Mouse (Mus musculus) c-Kit-positive CD71-positive TER-119-positive erythroid progenitor cells, embryonic 14.5 days (primary cell): ENCODE measurements around the gene Sgsm2.
A peak's percentile ranks its signal among the peaks of the same experiment; 100 is the strongest.

ENCODE experiments used
- DNase-seq: peaks from one replicate; pipeline ENCODE4 v3.0.0-alpha.2; 2013; ENCODE audit warnings: low spot score

Sgsm2 gene

GRCm38 (mm10) chr11:74881979-74882378, 14.9 kb downstream of the Sgsm2 start:
- no peak for DNase-seq

DNA sequence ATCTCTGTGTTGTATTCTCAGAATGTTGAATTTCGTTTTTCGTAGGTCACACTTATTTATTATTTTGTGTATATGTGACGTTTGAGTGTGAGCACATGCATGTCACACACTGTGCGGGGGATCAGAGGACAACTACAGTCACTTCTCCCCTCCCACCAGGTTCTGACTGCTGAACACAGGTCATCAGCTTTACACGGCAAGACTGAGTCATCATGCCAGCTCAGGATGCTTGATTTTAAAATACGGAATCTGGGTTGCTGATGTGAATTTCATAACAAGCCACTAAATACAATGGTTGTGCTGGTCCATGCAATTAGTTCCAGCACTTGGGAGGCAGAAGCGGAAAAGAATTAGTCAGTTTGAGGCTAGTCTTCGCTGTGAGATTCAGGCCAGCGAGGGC, 15.9 kb downstream of the Sgsm2 start:
- no peak for DNase-seq

GRCm38 (mm10) chr11:74876801-74877200, 20.1 kb downstream of the Sgsm2 start:
- DNase-seq: no peak

GRCm38 (mm10) chr11:74874630-74875029, 22.2 kb downstream of the Sgsm2 start:
- no peak for DNase-seq

- DNase-seq: no peak
Observed at GRCm38 (mm10) chr11:74870991-74871622, 25.8 kb downstream of the Sgsm2 start.

DNA sequence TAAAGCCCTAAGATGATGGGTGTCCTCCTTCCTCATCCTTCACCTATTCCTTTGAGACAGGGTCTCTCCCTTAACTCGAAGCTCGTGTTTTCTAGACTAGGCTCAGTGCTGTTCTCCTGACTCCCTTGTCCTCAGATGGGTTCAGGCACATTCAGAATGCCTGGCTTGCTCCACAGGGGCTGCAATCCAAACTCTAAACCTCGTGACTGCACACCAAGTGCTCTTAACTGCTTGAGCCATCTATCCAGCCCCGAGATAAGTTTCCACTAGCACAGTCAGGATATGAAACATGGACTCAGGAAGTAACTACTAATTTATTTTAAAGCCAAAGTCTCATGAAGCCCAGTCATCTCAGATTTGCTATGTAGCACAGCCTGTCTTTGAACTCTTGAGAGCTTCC, 26.3 kb downstream of the Sgsm2 start:
- no peak for DNase-seq

DNA sequence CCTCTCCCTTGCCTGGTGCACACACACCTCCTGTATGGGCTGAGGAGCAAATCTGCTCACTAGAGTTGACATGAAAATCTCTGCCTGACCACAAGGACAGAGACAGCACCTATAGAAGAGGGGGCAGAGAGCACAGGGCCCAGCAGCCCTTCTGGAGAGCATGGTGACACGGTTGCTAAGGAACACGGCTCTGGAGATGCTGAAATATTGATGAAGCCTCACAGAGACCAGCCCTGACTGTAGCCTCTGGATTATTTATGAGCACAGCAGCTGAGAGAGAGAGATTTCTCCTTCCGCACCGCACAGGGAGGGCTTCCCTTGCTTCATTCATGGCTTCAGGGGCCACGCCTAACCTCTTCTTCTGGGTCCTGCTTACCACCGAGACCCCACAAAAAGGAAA, 27.3 kb downstream of the Sgsm2 start:
- DNase-seq: no peak

- DNase-seq: no peak
Observed at GRCm38 (mm10) chr11:74868046-74868760, 28.7 kb downstream of the Sgsm2 start.

GRCm38 (mm10) chr11:74867181-74867580, 29.7 kb downstream of the Sgsm2 start:
- DNase-seq: no peak

- no peak for DNase-seq
Observed at GRCm38 (mm10) chr11:74866640-74867039, 30.2 kb downstream of the Sgsm2 start.

DNA sequence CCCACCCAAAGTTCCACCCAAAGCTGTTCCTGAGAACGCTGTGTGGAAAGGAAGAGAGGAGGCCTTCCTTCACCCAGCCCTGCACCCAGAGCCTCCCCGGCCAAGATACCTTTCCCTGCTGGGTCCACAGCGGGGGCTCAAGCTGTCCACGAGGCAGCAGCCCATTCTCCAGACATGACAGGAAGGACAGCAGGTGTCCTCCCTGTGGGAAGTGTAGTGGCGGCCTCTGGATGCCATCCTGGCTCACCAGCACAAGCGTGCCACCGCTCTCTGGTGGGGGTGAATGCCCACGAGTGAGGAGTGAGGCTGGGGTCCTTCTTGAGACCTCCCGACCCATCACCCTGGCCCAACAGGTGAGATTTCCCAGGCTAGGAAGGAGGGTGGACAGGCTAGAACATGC, 31.6 kb downstream of the Sgsm2 start:
- no peak for DNase-seq

GRCm38 (mm10) chr11:74864421-74864820, 32.4 kb downstream of the Sgsm2 start:
- no peak for DNase-seq

GRCm38 (mm10) chr11:74863471-74863870, 33.4 kb downstream of the Sgsm2 start:
- no peak for DNase-seq

- DNase-seq: no peak
Observed at GRCm38 (mm10) chr11:74862129-74862528, 34.7 kb downstream of the Sgsm2 start.

DNA sequence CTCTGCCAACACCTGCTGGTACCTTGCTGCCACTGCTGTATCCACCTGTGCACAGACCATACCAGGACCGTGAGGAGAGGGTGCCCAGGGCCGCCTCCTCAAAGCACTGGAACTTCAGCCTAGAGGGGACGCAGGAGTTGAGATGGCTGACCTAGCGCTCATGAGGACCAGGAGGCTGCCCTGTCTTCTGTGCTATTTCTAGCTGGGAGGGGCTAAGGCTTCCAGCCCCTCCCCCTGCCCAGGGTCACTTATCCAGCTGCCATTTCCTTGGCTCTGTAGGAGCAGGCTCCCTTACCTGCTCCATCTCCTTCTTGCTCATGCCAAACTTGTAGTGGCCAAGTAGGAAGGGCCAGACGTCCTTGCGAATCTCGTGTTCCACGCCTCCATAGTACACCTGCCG, 39.1 kb downstream of the Sgsm2 start:
- no peak for DNase-seq

DNA sequence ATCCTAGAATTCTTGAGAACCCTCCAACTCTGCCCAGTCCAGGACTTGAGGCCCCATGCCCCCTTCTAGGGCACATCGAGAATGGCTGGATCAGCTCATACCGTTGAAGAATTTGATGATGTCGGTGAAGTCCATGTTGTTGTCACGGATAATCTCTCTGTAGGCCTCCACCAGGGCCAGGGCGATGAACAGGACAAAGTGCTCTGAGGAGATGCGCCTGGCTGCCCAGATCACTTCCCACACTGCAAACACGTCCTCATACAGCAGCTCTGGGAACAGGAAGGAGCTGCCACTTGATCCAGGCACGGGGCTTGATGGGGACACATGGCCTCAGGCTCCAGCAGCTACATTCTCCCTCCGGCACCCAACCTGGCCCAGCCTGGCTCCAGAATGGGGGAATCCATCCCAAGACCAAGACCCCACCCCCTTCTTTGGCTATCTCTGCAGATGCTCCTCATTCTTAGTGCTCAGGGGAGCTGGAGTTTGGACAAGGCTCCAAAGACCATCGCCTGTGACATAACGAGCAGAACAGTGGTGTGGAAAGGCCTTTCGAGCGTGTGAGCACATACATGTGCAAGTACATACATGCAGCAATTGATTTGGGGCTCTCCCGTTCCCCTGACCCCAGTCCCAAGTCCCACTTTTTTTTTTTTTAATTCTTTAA, 45.7 kb downstream of the Sgsm2 start:
- no peak for DNase-seq

DNA sequence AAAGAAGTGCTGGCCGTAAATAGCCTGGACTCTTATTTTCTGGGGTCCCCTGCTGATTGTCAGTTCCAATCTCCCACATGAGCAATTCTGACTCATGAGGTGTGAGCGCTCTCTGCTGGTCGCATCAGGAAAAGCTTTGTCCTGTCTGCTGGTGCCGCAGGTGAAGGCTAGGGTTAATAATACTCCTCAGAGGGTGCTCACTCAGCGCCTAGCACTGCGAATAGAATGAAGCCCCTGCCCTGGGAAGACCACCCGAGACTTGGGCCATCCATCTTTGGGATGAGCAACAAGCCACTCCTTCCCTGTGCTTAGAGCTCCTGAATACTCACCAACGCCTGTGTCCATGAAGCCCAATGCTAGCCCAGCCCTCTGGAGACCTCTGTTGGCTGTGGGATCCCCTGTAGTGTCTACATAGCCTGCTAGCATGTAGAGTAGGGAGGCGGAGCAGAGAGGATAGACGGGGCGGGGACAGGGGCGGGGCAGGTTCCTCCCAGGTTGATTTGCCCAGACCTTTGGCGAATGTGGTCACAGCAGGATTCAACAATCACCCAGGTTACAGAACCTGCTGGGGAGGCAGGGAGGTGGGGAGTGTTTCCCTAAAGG, 48.8 kb downstream of the Sgsm2 start:
- peak; percentile 82 for DNase-seq

DNA sequence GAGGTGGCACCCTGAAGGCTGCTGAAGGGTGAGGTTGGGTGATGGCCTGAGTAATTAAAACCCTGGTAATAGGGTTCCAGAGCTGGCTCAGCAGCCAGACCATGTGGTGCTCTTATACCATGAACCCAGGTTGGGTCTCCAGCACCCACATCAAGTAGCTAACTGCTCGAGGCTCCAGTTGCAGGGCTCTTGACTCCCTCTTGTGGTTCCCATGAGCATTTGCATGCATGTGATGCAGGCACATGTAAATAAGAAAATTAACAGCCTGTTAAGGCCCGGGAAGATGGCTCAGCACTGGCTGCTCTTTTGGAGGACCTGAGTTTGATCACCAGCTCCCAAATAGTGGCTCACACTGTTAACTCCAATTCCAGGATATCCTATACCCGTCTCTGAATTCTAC, 51.1 kb downstream of the Sgsm2 start:
- DNase-seq: no peak

DNA sequence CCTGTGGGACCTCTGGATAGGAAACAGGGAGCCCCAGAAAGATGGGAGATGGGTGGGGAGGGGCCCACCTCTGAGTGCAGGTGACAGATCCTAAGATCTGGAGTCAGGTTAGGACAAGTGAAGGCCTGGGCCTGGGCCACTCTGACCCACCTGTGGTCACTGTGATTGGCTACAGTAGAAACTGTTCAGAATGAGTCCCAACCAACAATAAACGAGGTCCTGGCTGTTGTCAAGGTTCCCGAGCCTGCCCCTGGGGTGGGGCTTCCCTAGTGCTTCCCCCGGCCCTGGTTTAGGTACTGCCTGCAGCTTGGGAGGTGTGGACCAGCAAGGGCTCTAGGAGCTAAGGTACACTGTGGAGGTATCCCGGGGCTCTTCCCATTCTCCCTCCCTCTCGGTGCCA, 53.1 kb downstream of the Sgsm2 start:
- DNase-seq: no peak

DNA sequence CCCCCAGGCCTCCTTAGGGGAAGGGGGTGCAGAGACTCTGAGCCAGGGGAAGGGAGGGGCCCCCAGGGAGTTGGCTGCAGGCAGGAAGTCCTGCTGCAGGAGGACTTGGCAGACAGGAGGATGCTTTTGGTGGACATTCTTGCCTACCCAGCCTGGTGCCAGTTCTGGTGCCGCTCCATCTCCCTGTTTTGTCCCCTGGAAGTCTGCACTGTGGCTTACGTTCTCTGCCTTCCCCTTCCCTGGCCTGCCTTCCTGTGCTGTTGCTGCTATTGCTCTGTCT, 53.5 kb downstream of the Sgsm2 start:
- DNase-seq: no peak

GRCm38 (mm10) chr11:74842656-74843434, 54.0 kb downstream of the Sgsm2 start:
- DNase-seq: no peak

DNA sequence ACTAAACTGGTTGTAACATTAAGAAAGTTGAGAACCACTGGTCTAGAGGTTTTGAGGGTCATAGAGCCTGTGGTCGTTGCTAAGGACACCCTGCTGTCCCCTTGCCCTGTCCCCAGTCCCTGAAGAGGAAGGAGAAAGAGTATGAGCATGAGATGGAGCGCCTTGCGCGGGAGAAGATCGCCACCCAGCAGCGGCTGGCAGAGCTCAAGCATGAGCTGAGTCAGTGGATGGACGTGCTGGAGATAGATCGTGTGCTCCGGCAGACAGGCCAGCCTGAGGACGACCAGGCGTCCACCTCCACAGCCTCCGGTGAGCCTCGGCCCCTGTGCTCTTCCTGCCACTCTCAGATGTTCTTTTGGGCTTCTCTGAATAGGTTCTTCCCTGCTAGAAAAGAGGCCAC, 54.8 kb downstream of the Sgsm2 start:
- no peak for DNase-seq

DNA sequence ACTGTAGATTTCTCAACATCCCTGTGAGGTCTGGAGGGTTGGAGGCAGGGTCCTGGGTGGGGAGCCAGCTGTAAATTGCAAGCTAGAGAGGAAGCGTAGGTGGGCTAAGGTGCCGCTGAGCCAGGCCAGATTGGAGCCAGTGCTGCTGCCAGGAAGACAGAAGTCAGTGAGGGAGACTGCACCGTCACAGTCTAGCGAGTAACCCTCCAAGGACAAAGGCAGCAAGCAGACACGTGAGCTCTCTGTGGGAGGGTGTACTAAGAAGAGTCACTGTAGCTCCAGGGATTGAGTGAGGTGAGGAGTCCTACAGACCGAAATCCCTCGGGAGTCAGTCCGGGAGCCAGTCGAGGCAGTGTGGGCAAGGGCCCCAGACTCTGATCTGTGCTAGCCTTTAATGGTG, 55.5 kb downstream of the Sgsm2 start:
- no peak for DNase-seq
